Mouse (Mus musculus) heart, embryonic 12.5 days (tissue): ENCODE measurements around the gene Gpc6. TPM values are rescaled to one million over a fixed set of nuclear protein-coding genes. Genes with fewer than 3 reads are reported as not detected.

Experiments used
- ATAC-seq: fragments of 200-750 bp; cut with Nextera tagmentation; 2 replicates; pipeline ENCODE4 v1.8.0; 2017; ENCODE audit warnings: moderate TSS enrichment, moderate library complexity; ENCODE audit not compliant: insufficient number of reproducible peaks, low FRiP score
- H3K27ac ChIP-seq: fragments of 300-500 bp; sonication (generic); 2 replicates; pipeline ENCODE4 v1.5.1; 2016; ENCODE audit warnings: mild to moderate bottlenecking, moderate library complexity; ENCODE audit not compliant: poor library complexity, severe bottlenecking
- H3K27me3 ChIP-seq: fragments of 300-500 bp; sonication (generic); replicated peaks from 2 replicates; pipeline ENCODE4 v1.6.1; 2016; ENCODE audit warnings: mild to moderate bottlenecking, moderate library complexity
- H3K36me3 ChIP-seq: fragments of 300-500 bp; sonication (generic); 2 replicates; pipeline ENCODE4 v1.6.1; 2016; ENCODE audit warnings: mild to moderate bottlenecking, moderate library complexity
- H3K4me1 ChIP-seq: fragments of 300-500 bp; sonication (generic); replicated peaks from 2 replicates; pipeline ENCODE4 v1.6.1; 2016; ENCODE audit warnings: mild to moderate bottlenecking
- H3K4me2 ChIP-seq: fragments of 300-500 bp; sonication (generic); 2 replicates; pipeline ENCODE4 v1.6.1; 2016; ENCODE audit warnings: mild to moderate bottlenecking, moderate library complexity
- H3K4me3 ChIP-seq: fragments of 300-500 bp; sonication (generic); 2 replicates; pipeline ENCODE4 v1.5.1; 2016; ENCODE audit warnings: mild to moderate bottlenecking
- H3K9ac ChIP-seq: fragments of 300-500 bp; sonication (generic); 2 replicates; pipeline ENCODE4 v1.6.1; 2016; ENCODE audit warnings: mild to moderate bottlenecking, moderate library complexity
- H3K9me3 ChIP-seq: fragments of 300-500 bp; sonication (generic); replicated peaks from 2 replicates; pipeline ENCODE4 v1.6.1; 2016; ENCODE audit warnings: mild to moderate bottlenecking, moderate library complexity
- WGBS: fragments of 180-500 bp; shearing (Covaris S2); methylation state at CpG from one replicate; pipeline ENCODE4 v1.1.7; 2016; 5-methylcytosine and 5-hydroxymethylcytosine counted together
- microRNA-seq: library from miRNA; unstranded; fragments of <30 nt; microRNA quantifications from one replicate; pipeline ENCODE4, GENCODE M21; 2017
- polyA plus RNA-seq: library from polyadenylated mRNA; unstranded; fragments of >200 nt; fragmentation: Nextera tagmentation; extraction: Ambion mirVana; gene quantifications from 2 replicates; pipeline ENCODE4 v1.2.1, GENCODE M21; 2016

Gpc6 gene
- polyA plus RNA-seq, 1 experiment from 2014 or later, result 15.9 TPM

- no peaks in the 10 kb centered on the region for H3K4me1 ChIP-seq
- no peak overlapping the region for H3K27ac ChIP-seq
- 0 out of 2 replicates have a peak, but pooled peaks cover 4% of the 10 kb centered on the region for H3K9me3 ChIP-seq
- H3K36me3 ChIP-seq, result no peaks in the 10 kb centered on the region
- peaks cover 78% of the 10 kb centered on the region for H3K27me3 ChIP-seq
- H3K4me2 ChIP-seq, result no peak overlapping the region
- no peak overlapping the region for H3K4me3 ChIP-seq
- 88% methylated on average over 6 of the region's 6 CpGs for WGBS
- ATAC-seq, result no peak
- no peak overlapping the region for H3K9ac ChIP-seq
Measured at GRCm38 (mm10) chr14:117993845-117994244, 1068.7 kb downstream of the Gpc6 start.

GRCm38 (mm10) chr14:118004434-118004833 is 1079.3 kb downstream of the Gpc6 start:
- H3K9ac ChIP-seq, result no peak overlapping the region
- peaks cover 26% of the 10 kb centered on the region for H3K4me1 ChIP-seq
- H3K4me2 ChIP-seq, result no peak overlapping the region
- H3K9me3 ChIP-seq, result no peaks in the 10 kb centered on the region
- ATAC-seq, result no peak
- no peak overlapping the region for H3K4me3 ChIP-seq
- H3K36me3 ChIP-seq, result no peaks in the 10 kb centered on the region
- no peak overlapping the region for H3K27ac ChIP-seq
- 86% methylated on average over 10 of the region's 10 CpGs for WGBS
- H3K27me3 ChIP-seq, result peaks cover 55% of the 10 kb centered on the region

- 0 out of 2 replicates have a peak, but pooled peaks have one; percentile 36 for ATAC-seq
- Histone ChIP-seq H3K4me3 (no peak overlapping the region), H3K27ac (no peak overlapping the region), H3K9ac (no peak overlapping the region), H3K9me3 (no peaks in the 10 kb centered on the region), H3K36me3 (no peaks in the 10 kb centered on the region), H3K27me3 (peaks cover 66% of the 10 kb centered on the region), H3K4me1 (peaks cover 19% of the 10 kb centered on the region), H3K4me2 (no peak overlapping the region)
- 18% methylated on average over 5 of the region's 5 CpGs for WGBS
Measured at GRCm38 (mm10) chr14:118005697-118006096, 1080.6 kb downstream of the Gpc6 start.

- peaks cover 58% of the 10 kb centered on the region for H3K27me3 ChIP-seq
- H3K9ac ChIP-seq, result no peak overlapping the region
- no peak for ATAC-seq
- H3K4me3 ChIP-seq, result no peak overlapping the region
- H3K9me3 ChIP-seq, result no peaks in the 10 kb centered on the region
- no peaks in the 10 kb centered on the region for H3K4me1 ChIP-seq
- no peak overlapping the region for H3K27ac ChIP-seq
- H3K36me3 ChIP-seq, result no peaks in the 10 kb centered on the region
- WGBS, result 67% methylated on average over 9 of the region's 9 CpGs
- no peak overlapping the region for H3K4me2 ChIP-seq
Measured at GRCm38 (mm10) chr14:118009541-118009940, 1084.4 kb downstream of the Gpc6 start.

GRCm38 (mm10) chr14:118013237-118013636 is 1088.1 kb downstream of the Gpc6 start:
- Histone ChIP-seq H3K27ac (no peak overlapping the region), H3K36me3 (no peaks in the 10 kb centered on the region), H3K27me3 (peaks cover 46% of the 10 kb centered on the region), H3K4me3 (no peak overlapping the region), H3K9ac (no peak overlapping the region), H3K9me3 (no peaks in the 10 kb centered on the region), H3K4me2 (no peak overlapping the region), H3K4me1 (no peaks in the 10 kb centered on the region)
- WGBS, result 78% methylated on average over 8 of the region's 8 CpGs
- ATAC-seq, result no peak

- Histone ChIP-seq H3K4me3 (no peak overlapping the region), H3K36me3 (no peaks in the 10 kb centered on the region), H3K4me1 (no peaks in the 10 kb centered on the region), H3K9ac (no peak overlapping the region), H3K27ac (no peak overlapping the region), H3K27me3 (peaks cover 47% of the 10 kb centered on the region), H3K4me2 (no peak overlapping the region), H3K9me3 (no peaks in the 10 kb centered on the region)
- WGBS, result 75% methylated on average over 5 of the region's 5 CpGs
- ATAC-seq, result no peak
Measured at GRCm38 (mm10) chr14:118019314-118019713, 1094.2 kb downstream of the Gpc6 start.

- no peak overlapping the region for H3K4me2 ChIP-seq
- no peak overlapping the region for H3K27ac ChIP-seq
- WGBS, result 79% methylated on average over 10 of the region's 10 CpGs
- ATAC-seq, result no peak
- no peaks in the 10 kb centered on the region for H3K4me1 ChIP-seq
- no peak overlapping the region for H3K9ac ChIP-seq
- no peaks in the 10 kb centered on the region for H3K9me3 ChIP-seq
- no peak overlapping the region for H3K4me3 ChIP-seq
- peaks cover 37% of the 10 kb centered on the region for H3K27me3 ChIP-seq
- H3K36me3 ChIP-seq, result no peaks in the 10 kb centered on the region
Measured at GRCm38 (mm10) chr14:118021867-118022543, 1096.9 kb downstream of the Gpc6 start.

Small RNA genes within 50 kb of the gene (microRNA-seq; reads per million reads assigned to microRNA genes)
- not detected for gene Mir6239
